Mouse (Mus musculus) megakaryocyte, adult 5-6 weeks (primary cell): ENCODE results near the gene Bmp15. TPM values are rescaled to one million over a fixed set of nuclear protein-coding genes. Genes with fewer than 3 reads are reported as not detected.

Source experiments
- ATAC-seq: 2 replicates; pipeline ENCODE4 v1.8.0; 2016; ENCODE audit warnings: mild to moderate bottlenecking, inconsistent platforms; ENCODE audit not compliant: poor library complexity, severe bottlenecking
- total RNA-seq, 2 experiments: library from RNA; stranded (forward) in 1 of 2; stranded (reverse) in 1 of 2; fragments of 153-499, 151-499 nt in 1 of 2; fragments of 221-1000, 200-1000 nt in 1 of 2; gene quantifications; 2 replicates each; pipeline versions ENCODE4 v1.2.3 to v1.2.4; 2015 to 2017

Bmp15 gene
- total RNA-seq (2015) (not detected in 2 replicates), total RNA-seq (2017) (not detected in 2 replicates)

DNA sequence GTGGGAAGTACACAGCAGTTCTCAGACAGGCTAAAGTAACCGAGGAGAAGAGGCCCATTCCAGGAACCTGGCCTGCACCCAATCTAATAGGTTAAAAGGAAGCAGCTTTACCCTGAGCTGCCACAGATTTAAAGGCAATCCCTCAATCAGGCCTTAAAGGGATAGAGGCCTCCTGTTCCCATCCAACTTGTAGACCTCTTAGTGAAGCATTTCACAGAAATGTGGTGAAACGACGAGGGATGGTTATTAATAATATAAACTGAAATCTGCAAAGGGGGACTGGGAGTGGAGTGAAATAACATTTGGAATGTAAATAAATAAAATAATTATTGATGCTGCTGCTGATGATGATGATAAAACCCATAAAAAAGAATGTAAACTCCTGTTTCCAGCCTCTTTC, at the start of gene Bmp15:
Gene Bmp15, minus strand, starts transcription at position 101 of the 400 bp plus-strand sequence.
- ATAC-seq: no peak

DNA sequence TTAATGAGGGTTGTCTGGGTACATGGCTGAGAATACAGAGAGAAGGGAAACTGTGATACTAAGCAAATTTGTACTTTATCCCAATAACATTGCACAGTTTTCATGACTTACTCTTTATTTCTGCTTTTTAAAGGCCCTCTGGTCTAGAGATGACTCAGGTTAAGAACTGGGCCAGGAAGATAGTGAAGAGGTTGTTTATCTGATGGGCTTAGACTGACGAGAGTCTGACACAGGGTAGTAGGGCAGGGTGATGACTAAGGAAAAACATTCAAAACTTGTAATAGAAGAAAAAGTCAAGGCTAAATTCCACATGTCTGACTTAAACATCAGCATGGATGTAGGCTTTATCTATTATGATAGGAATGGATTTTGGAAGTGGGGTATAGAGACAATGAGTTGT, 48.3 kb upstream of the Bmp15 start:
- no peak for ATAC-seq

DNA sequence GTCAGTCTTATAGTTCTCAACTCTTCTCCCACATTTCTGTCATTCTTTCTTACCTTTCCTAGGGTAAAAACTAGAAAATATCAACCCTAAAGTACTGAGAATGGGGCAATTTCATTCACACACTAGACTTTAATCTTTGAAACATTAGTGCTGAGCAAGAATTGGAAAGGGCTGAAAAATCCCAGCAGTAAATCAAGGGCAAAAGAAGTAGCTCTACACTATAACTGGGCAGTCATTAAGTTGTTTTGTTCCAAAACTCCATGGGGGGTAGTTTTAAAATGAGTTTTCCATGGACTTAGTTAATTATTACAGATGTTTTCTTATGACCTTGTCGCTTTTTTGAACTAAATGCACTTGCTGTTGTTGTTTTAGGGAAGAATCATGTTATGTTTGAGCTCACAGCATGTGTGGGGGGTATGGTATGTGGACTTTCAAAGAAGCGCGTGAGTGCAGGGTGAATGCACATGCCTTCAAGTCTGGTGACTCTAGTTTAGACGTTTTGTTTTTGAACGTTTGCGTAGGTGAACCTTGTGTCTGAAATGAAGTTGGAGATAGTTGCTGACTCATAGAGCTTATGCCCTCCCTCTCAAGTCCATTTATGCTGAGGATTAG, 37.1 kb upstream of the Bmp15 start:
- ATAC-seq: no peak

DNA sequence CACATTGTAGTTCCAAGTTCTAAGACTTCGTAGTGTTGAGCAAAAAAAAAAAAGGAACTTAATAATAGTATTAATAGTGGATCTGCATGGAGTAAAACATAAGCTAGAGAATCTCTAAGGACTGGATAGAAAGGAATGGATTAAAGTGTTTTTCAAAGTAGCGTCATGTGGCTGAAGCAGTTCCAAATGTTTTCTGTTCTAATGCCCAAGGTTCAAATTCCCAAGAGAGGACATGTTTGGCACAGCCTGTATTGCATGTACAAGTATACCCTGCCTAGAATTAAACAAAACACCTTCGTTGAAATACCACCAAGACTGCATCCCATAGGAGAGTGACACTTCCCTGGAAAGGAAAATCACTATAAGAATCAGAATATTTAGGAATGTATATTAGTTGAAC, 36.4 kb upstream of the Bmp15 start:
- no peak for ATAC-seq

DNA sequence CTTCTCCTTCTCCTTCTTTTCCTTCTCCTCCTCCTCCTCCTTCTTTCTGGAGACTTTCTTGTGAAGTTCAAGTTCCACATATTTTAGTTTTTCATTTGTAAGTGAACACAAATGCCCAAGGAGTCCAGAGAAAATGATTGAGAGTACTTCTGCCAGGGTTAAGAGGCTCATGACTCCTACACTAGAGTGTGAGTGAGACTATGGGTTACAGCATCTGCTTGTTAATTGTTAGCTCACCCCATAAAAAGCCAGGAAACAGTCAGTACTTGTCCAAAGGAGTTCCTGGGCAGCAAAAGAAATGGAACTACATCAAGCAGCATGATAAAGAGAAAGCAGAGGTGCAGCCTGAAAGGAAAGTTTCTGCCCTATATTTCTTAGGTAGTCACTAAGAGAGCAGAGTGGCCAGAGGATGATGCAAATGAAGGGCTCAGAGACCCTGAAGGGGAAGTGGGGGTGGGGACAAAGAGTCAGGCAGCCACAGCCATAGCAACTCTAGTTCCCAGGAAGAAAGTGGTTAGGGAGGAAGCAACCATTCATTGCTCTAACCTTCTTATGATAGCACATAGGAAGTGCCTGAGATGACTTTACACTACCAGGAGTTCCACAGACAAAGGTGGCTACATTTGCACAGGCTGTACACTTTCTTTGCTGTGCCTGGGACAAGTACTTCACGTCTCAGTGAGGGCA, 24.9 kb upstream of the Bmp15 start:
- ATAC-seq: no peak

DNA sequence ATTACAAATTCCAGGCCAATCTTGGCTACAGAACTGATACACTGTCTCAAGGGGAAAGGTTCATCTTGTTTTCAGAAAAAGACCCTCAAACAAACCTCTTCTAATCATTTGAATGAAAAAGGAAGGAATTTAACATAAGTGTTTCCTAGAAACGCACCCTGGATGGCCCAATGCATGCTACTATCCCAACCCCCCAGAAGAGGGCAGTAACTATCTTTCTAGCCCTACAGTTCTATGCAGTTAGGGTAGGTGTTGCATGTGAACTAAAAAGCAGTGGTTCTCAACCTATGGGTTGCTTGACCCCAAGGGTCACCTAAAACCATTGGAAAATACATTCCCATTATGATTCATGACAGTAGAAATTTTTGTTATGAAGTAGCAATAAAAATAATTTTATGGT, 3.5 kb upstream of the Bmp15 start:
- ATAC-seq: no peak

DNA sequence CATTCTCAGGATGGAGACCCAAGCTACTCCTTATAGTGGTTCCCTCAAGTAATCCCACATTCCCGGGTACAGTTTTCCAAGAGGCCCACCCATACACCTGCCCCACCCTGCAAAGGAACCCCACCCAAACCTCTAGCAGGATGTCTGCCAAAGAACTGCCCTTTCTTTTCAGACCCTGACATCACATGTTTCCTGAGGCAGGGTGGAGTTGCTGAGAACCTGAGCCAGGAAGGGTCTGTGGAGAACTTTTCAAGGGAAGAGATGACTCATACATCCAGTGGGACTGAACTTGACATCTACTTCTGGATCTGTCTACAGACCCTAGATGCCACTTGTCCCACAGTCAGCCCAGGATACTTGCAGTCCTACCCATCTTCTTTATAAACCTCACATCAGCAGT, 2.8 kb downstream of the Bmp15 start:
- no peak for ATAC-seq

Other genes starting within 250 kb of the Bmp15 start
- not detected in 2 replicates for gene AU022751, start 237.3 kb downstream of the Bmp15 start, total RNA-seq (2015)
- not detected in 2 replicates for gene AU022751, start 237.3 kb downstream of the Bmp15 start, total RNA-seq (2017)
- gene Nudt10, start 147.7 kb downstream of the Bmp15 start, total RNA-seq (2015): not detected in 2 replicates
- not detected in 2 replicates for gene Nudt10, start 147.7 kb downstream of the Bmp15 start, total RNA-seq (2017)
- not detected in 2 replicates for gene Shroom4, start 79.1 kb upstream of the Bmp15 start, total RNA-seq (2015)
- 0.07 TPM in 1 of 2 replicates, not detected in the other for gene Shroom4, start 79.1 kb upstream of the Bmp15 start, total RNA-seq (2017)